Mouse (Mus musculus) CD8-positive naive resting alpha-beta T cell, adult 2 months (primary cell): ENCODE measurements around the gene Mgat5.

ENCODE experiments used
- DNase-seq, 2 experiments: peaks; one replicate each; pipeline ENCODE4 v3.0.0; 2022; ENCODE audit warnings: low read depth in 2 of 2, low spot score in 2 of 2

The Mgat5 gene

GRCm38 (mm10) chr1:127217665-127218064 lies 12.8 kb downstream of the Mgat5 start:
- DNase-seq = no peak

- DNase-seq = no peak
Measured at GRCm38 (mm10) chr1:127218182-127218581, 13.4 kb downstream of the Mgat5 start.

- DNase-seq = no peak
Measured at GRCm38 (mm10) chr1:127219161-127219560, 14.3 kb downstream of the Mgat5 start.

- DNase-seq = no peak
Measured at GRCm38 (mm10) chr1:127219621-127220020, 14.8 kb downstream of the Mgat5 start.

GRCm38 (mm10) chr1:127221998-127222736 lies 17.4 kb downstream of the Mgat5 start:
- DNase-seq = no peak

- DNase-seq = no peak
Measured at GRCm38 (mm10) chr1:127225060-127225459, 20.2 kb downstream of the Mgat5 start.

- no peak for DNase-seq
Measured at GRCm38 (mm10) chr1:127229011-127229410, 24.2 kb downstream of the Mgat5 start.

- peak; percentile 20 to 33 for DNase-seq
Measured at GRCm38 (mm10) chr1:127230468-127230867, 25.7 kb downstream of the Mgat5 start.

- DNase-seq = peak; percentile 21 to 42
Measured at GRCm38 (mm10) chr1:127233191-127233651, 28.4 kb downstream of the Mgat5 start.

- no peak for DNase-seq
Measured at GRCm38 (mm10) chr1:127235157-127235556, 30.3 kb downstream of the Mgat5 start.

- DNase-seq = no peak
Measured at GRCm38 (mm10) chr1:127236396-127236795, 31.6 kb downstream of the Mgat5 start.

- no peak for DNase-seq
Measured at GRCm38 (mm10) chr1:127238871-127239314, 34.1 kb downstream of the Mgat5 start.

- no peak for DNase-seq
Measured at GRCm38 (mm10) chr1:127239914-127240313, 35.1 kb downstream of the Mgat5 start.

- DNase-seq = no peak
Measured at GRCm38 (mm10) chr1:127242151-127242887, 37.5 kb downstream of the Mgat5 start.

- DNase-seq = no peak
Measured at GRCm38 (mm10) chr1:127242888-127243588, 38.2 kb downstream of the Mgat5 start.

- DNase-seq = no peak
Measured at GRCm38 (mm10) chr1:127244054-127244770, 39.4 kb downstream of the Mgat5 start.

GRCm38 (mm10) chr1:127246158-127246557 lies 41.3 kb downstream of the Mgat5 start:
- no peak for DNase-seq

- DNase-seq = no peak
Measured at GRCm38 (mm10) chr1:127248433-127248832, 43.6 kb downstream of the Mgat5 start.

- DNase-seq = no peak
Measured at GRCm38 (mm10) chr1:127249621-127250020, 44.8 kb downstream of the Mgat5 start.

- DNase-seq = no peak
Measured at GRCm38 (mm10) chr1:127250313-127250712, 45.5 kb downstream of the Mgat5 start.

- no peak for DNase-seq
Measured at GRCm38 (mm10) chr1:127251751-127252150, 46.9 kb downstream of the Mgat5 start.
